Mouse (Mus musculus): ENCODE results near the gene Rps6kl1.

GRCm38 (mm10) chr12:85140036-85140701, 10.9 kb downstream of the Rps6kl1 start:
- TF ChIP-seq POLR2A (IDR thresholded peaks at IDR 0.05; ENCODE audit: low read depth, low read length) (no peak), CTCF (IDR thresholded peaks at IDR 0.05; ENCODE audit: borderline replicate concordance, insufficient read depth, low read length) (no peak)

All from embryonic fibroblast, embryonic 13.5 days (primary cell).